Mouse (Mus musculus): Measurements from ENCODE around the gene Hacd3.

DNA sequence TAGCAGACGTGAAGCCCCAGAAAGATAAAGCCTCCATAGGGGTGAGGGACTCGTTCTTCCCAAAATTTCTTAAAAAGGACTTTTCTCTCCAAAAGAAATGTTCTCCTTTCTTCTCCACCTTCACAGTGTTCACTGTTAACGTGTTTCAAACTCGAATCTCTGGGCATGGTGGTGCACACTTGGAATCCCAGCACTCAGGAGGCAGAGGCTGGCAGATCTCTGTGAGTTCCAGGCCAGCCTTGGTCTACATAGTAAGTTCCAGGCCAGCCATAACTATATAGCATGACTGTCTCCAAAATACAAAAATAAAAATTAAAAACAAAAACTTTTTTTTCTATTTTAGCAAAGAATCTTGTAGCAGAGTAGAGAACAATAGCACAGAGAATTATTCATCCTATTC lies 1.4 kb downstream of the Hacd3 start:
- no peak for TF ChIP-seq EP300 (IDR thresholded peaks at IDR 0.05; ENCODE audit: low read depth)
- TF ChIP-seq CTCF (IDR thresholded peaks at IDR 0.05; ENCODE audit: low read depth) = no peak

Data from heart, postnatal 0 days (tissue).